Mouse (Mus musculus) forebrain, embryonic 14.5 days (tissue): ENCODE measurements around the gene Zfp81. TPM values are rescaled to one million over a fixed set of nuclear protein-coding genes. Genes with fewer than 3 reads are reported as not detected.

Experiments
- polyA plus RNA-seq: library from polyadenylated mRNA; unstranded; fragments of >200 nt; fragmentation: Nextera tagmentation; extraction: Ambion mirVana; gene quantifications from 2 replicates; pipeline ENCODE4 v1.2.1, GENCODE M21; 2014

The Zfp81 gene
- polyA plus RNA-seq, 1 experiment from 2014 or later, result 33.4 TPM

Other genes with a start within 250 kb of the Zfp81 start
- 0.22 TPM in 1 of 2 replicates, not detected in the other for gene Morc2b, start 219.2 kb downstream of the Zfp81 start, polyA plus RNA-seq
- not detected in 2 replicates for gene Olfr55, start 190.4 kb downstream of the Zfp81 start, polyA plus RNA-seq
- not detected in 2 replicates for gene Olfr239, start 167.6 kb downstream of the Zfp81 start, polyA plus RNA-seq
- not detected in 2 replicates for gene Olfr1564, start 137.2 kb downstream of the Zfp81 start, polyA plus RNA-seq
- gene Zfp955a, start 103.7 kb downstream of the Zfp81 start, polyA plus RNA-seq, result 28.7 and 29.8 TPM in 2 replicates
- gene Olfr63, start 94.2 kb downstream of the Zfp81 start, polyA plus RNA-seq, result 0.04 TPM in 1 of 2 replicates, not detected in the other
- 14.0 and 15.3 TPM in 2 replicates for gene Zfp955b, start 69.3 kb downstream of the Zfp81 start, polyA plus RNA-seq
- 21.1 and 23.3 TPM in 2 replicates for gene Zfp101, start 35.8 kb upstream of the Zfp81 start, polyA plus RNA-seq
- gene Actl9, start 74.0 kb upstream of the Zfp81 start, polyA plus RNA-seq, result not detected in 2 replicates
- gene Adamts10, start 165.3 kb upstream of the Zfp81 start, polyA plus RNA-seq, result 20.6 and 28.0 TPM in 2 replicates
- 1.3 and 2.2 TPM in 2 replicates for gene Myo1f, start 196.8 kb upstream of the Zfp81 start, polyA plus RNA-seq